Mouse (Mus musculus): ENCODE results near the gene Apoa2.

DNA sequence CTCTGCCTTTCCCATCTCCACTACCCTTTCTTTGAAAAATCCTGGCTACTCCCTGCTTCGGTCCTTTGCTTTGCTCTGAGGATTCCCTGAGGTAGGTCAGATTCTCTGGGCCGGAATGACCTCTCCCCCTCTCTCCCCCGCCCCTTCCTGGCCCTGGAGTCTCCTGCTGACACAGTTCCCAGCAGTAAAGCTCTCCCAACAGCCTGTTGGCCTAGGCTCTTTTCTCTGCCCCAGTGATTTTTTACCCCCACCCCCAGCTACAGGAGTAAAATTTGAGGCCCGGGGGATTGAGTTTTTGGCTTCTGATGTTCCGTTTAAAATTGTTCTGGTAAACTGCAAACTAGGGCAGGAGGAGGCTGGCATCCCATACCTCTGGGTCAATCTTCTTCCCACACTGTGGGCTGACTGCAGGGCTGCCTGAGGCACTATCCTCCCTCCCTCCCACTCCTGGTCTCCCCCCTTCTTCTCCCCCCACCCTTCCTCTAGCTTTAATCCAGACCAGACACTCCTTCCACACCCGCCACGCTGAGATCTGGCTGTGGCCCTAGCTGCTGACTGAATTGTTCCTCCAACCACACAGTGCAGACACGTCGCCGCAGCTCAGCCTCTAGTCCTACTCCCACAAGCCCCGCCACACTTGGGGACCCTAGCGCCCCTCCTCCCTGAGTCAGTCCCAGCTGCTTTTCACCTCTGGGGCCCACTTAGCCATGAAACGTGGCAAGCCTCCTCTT lies 26.9 kb downstream of the Apoa2 start:
- no peak for TF ChIP-seq CTCF (IDR thresholded peaks at IDR 0.05; ENCODE audit: low read depth)
- TF ChIP-seq EP300 (IDR thresholded peaks at IDR 0.05; ENCODE audit: low read depth), result no peak
